Comparison of ENCODE assay signal across 30 mouse cellular contexts in the genomic region with DNA sequence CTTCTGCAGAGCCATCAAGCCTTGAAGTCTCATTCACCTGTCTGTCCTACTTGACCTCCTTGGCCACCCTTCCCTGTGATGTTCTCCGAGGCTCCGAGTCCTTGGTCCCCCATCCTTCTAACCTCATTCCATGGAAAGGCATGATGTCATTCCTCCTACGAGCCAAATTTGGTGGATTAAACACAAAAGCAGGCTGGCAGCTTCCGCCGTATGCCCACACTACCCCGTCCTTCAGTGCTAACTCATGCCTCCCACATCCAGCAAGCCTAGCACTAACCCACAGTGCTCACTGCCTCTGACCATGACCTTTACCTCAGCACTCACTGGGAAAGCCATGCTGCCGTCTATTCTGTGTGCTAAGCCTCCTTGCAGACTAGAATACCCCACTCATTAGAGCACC. TPM values are rescaled to one million over a fixed set of nuclear protein-coding genes. Genes with fewer than 3 reads are reported as not detected.
A peak's percentile ranks its signal among the peaks of the same experiment; 100 is the strongest.
DNase-seq lines count a peak whose midpoint lies in the region; ATAC-seq and TF ChIP-seq lines count a peak whose summit lies in the region.
"Had no signal": no experiment of that assay in that cellular context is flagged by ENCODE, and none has a peak within 500 bp of the region (broad histone marks: within the 10 kb centered on the region; RNA-seq: fewer than 3 reads in every experiment).

No protein-coding gene starts in this region.

- 0 out of 2 replicates have a peak, but pooled peaks have one; percentile 22 for ATAC-seq in forebrain, embryonic 13.5 days
- ATAC-seq in midbrain, embryonic 14.5 days (ENCODE audit: low FRiP score, low TSS enrichment): no peak
- ATAC-seq: forebrain, embryonic 16.5 days; midbrain, embryonic 15.5 days had no signal

- no peaks in the 10 kb centered on the region for H3K36me3 ChIP-seq in forebrain, embryonic 13.5 days (ENCODE audit: poor library complexity, severe bottlenecking)
- H3K36me3 ChIP-seq in forebrain, embryonic 10.5 days (replicated peaks): peaks cover 12% of the 10 kb centered on the region
- no peaks in the 10 kb centered on the region for H3K36me3 ChIP-seq in midbrain, embryonic 14.5 days (ENCODE audit: control insufficient read depth, insufficient read depth, low read length)
- H3K36me3 ChIP-seq: embryonic facial prominence, embryonic 13.5 days; heart, embryonic 13.5 days; hindbrain, embryonic 12.5 days; kidney, embryonic 15.5 days; liver, embryonic 15.5 days; lung, embryonic 15.5 days; midbrain, embryonic 15.5 days; neural tube, embryonic 12.5 days had no signal

- no peak overlapping the region for H3K9ac ChIP-seq in forebrain, embryonic 13.5 days
- no peak overlapping the region for H3K9ac ChIP-seq in midbrain, embryonic 14.5 days (replicated peaks; ENCODE audit: low read length)
- H3K9ac ChIP-seq: embryonic facial prominence, embryonic 13.5 days; heart, embryonic 13.5 days; hindbrain, embryonic 12.5 days; kidney, embryonic 15.5 days; liver, embryonic 15.5 days; lung, embryonic 15.5 days; midbrain, embryonic 15.5 days; neural tube, embryonic 12.5 days had no signal

- DNase-seq in forebrain, embryonic 10.5 days (ENCODE audit: extremely low spot score, low spot score): no peak
- no peak for DNase-seq in left cerebral cortex, adult 2 months (ENCODE audit: extremely low spot score in 1 of 2, low spot score in 2 of 2)
- DNase-seq in left cerebral cortex, postnatal 10 days (ENCODE audit: extremely low spot score in 1 of 2, low spot score in 2 of 2): no peak
- peak; percentile 57 for DNase-seq in adrenal gland, postnatal 14 days
- DNase-seq in brain, adult 2 months (ENCODE audit: low read depth, low spot score): peak; percentile 75
- DNase-seq in embryo, embryonic 9.5 days (ENCODE audit: extremely low spot score): no peak
- DNase-seq in midbrain, embryonic 14.5 days: no peak
- DNase-seq: cerebellum, adult 9-11 months; gastrocnemius, postnatal 25 days; heart, adult 2 months; heart, postnatal 14 days; kidney, adult 11 months; kidney, postnatal 4 days; layer of hippocampus, adult 9-11 months; liver; lung, postnatal 36 days; thymus, postnatal 25 days had no signal

- H3K9me3 ChIP-seq in forebrain, embryonic 13.5 days (replicated peaks): no peaks in the 10 kb centered on the region
- no peaks in the 10 kb centered on the region for H3K9me3 ChIP-seq in forebrain, embryonic 10.5 days
- H3K9me3 ChIP-seq in midbrain, embryonic 14.5 days (ENCODE audit: control insufficient read depth, low read length): no peaks in the 10 kb centered on the region
- H3K9me3 ChIP-seq: embryonic facial prominence, embryonic 13.5 days; heart, embryonic 13.5 days; hindbrain, embryonic 12.5 days; kidney, embryonic 15.5 days; liver, embryonic 15.5 days; lung, embryonic 15.5 days; megakaryocyte, embryonic 14.5 days; midbrain, embryonic 15.5 days; neural tube, embryonic 12.5 days had no signal

- no peak overlapping the region for H3K4me2 ChIP-seq in forebrain, embryonic 13.5 days
- H3K4me2 ChIP-seq in midbrain, embryonic 14.5 days (ENCODE audit: low read length): no peak overlapping the region
- H3K4me2 ChIP-seq: embryonic facial prominence, embryonic 13.5 days; heart, embryonic 13.5 days; hindbrain, embryonic 12.5 days; kidney, embryonic 15.5 days; liver, embryonic 15.5 days; lung, embryonic 15.5 days; midbrain, embryonic 15.5 days; neural tube, embryonic 12.5 days had no signal

- intact Hi-C loops in left cerebral cortex, adult 2 months (cut with DNase I): loop anchor here (2.0 kb wide), 1 partner anchor 53 kb away; no protein-coding TSS in a partner anchor
- intact Hi-C loops in left cerebral cortex, postnatal 10 days (cut with DNase I): no loop called here

- no peak overlapping the region for H3K4me3 ChIP-seq in forebrain, embryonic 13.5 days
- H3K4me3 ChIP-seq in forebrain, embryonic 10.5 days: no peak overlapping the region
- H3K4me3 ChIP-seq in left cerebral cortex, adult 2 months: no peak overlapping the region
- H3K4me3 ChIP-seq in midbrain, embryonic 14.5 days (replicated peaks; ENCODE audit: low read depth, low read length): no peak overlapping the region
- H3K4me3 ChIP-seq: embryonic facial prominence, embryonic 13.5 days; erythroblast, embryonic 14.5 days; heart, adult 2 months; heart, embryonic 13.5 days; hindbrain, embryonic 12.5 days; kidney, embryonic 15.5 days; liver, embryonic 15.5 days; lung, embryonic 15.5 days; megakaryocyte, embryonic 14.5 days; midbrain, embryonic 15.5 days; neural tube, embryonic 12.5 days had no signal

- 69% methylated on average over 7 of the region's 7 CpGs for WGBS in forebrain, embryonic 13.5 days
- WGBS in forebrain, embryonic 10.5 days: 91% methylated on average over 7 of the region's 7 CpGs
- WGBS in midbrain, embryonic 14.5 days: 84% methylated on average over 7 of the region's 7 CpGs

- H3K4me1 ChIP-seq in forebrain, embryonic 13.5 days: peaks cover 83% of the 10 kb centered on the region
- H3K4me1 ChIP-seq in forebrain, embryonic 10.5 days: peaks cover 59% of the 10 kb centered on the region
- peaks cover 13% of the 10 kb centered on the region for H3K4me1 ChIP-seq in midbrain, embryonic 14.5 days (ENCODE audit: control insufficient read depth, insufficient read depth, low read length)
- H3K4me1 ChIP-seq: kidney, embryonic 15.5 days; liver, embryonic 15.5 days; megakaryocyte, embryonic 14.5 days had no signal

- H3K27me3 ChIP-seq in forebrain, embryonic 13.5 days: no peaks in the 10 kb centered on the region
- H3K27me3 ChIP-seq in forebrain, embryonic 10.5 days (ENCODE audit: poor library complexity, severe bottlenecking): no peaks in the 10 kb centered on the region
- H3K27me3 ChIP-seq in midbrain, embryonic 14.5 days (ENCODE audit: control insufficient read depth, insufficient read depth, low read length): no peaks in the 10 kb centered on the region
- H3K27me3 ChIP-seq: embryonic facial prominence, embryonic 13.5 days; heart, embryonic 13.5 days; hindbrain, embryonic 12.5 days; kidney, embryonic 15.5 days; lung, embryonic 15.5 days; midbrain, embryonic 15.5 days; neural tube, embryonic 12.5 days had no signal

- no peak overlapping the region for H3K27ac ChIP-seq in forebrain, embryonic 13.5 days
- no peak overlapping the region for H3K27ac ChIP-seq in forebrain, embryonic 10.5 days
- peak overlapping the region; percentile 57; the same call in 1 of the 2 replicates for H3K27ac ChIP-seq in left cerebral cortex, adult 2 months
- H3K27ac ChIP-seq in midbrain, embryonic 14.5 days (replicated peaks; ENCODE audit: low read depth, low read length): no peak overlapping the region
- H3K27ac ChIP-seq: embryonic facial prominence, embryonic 13.5 days; heart, adult 2 months; heart, embryonic 13.5 days; hindbrain, embryonic 12.5 days; kidney, embryonic 15.5 days; liver, embryonic 15.5 days; lung, embryonic 15.5 days; midbrain, embryonic 15.5 days; neural tube, embryonic 12.5 days had no signal

- TF ChIP-seq CTCF in left cerebral cortex, adult 2 months (IDR thresholded peaks at IDR 0.05): no peak

RNA-seq across cellular contexts. Expression of gene Ptgfrn, which starts 8.0 kb away (rescaled TPM):
- polyA plus RNA-seq in forebrain, embryonic 13.5 days (2015; fragmentation: Nextera tagmentation; extraction: Ambion mirVana): 4.0 and 4.5 TPM in 2 replicates
- polyA plus RNA-seq in forebrain, embryonic 10.5 days (2016; fragmentation: Nextera tagmentation; extraction: Ambion mirVana): 3.2 and 3.3 TPM in 2 replicates
- total RNA-seq in left cerebral cortex, adult 2 months (2021): 10 to 100 TPM; 39.7 to 40.7 TPM
- total RNA-seq in left cerebral cortex, postnatal 10 days (2021): 10 to 100 TPM; 43.3 to 46.2 TPM
- 32.1 and 33.3 TPM in 2 replicates for total RNA-seq in adrenal gland, postnatal 14 days (2021)
- 4.0 and 4.2 TPM in 2 replicates for polyA plus RNA-seq in midbrain, embryonic 14.5 days (2014; fragmentation: Nextera tagmentation; extraction: Ambion mirVana)
- total RNA-seq: MEL had no signal
- polyA plus RNA-seq: erythroblast, embryonic 14.5 days had no signal

Comparison
In these comparisons a context has a peak if more than half of its experiments do, and no peak if none do; other contexts are left out.
1. DNase-seq: peak in adrenal gland, postnatal 14 days (single experiment) and brain, adult 2 months (single experiment); none in forebrain, embryonic 10.5 days (single experiment), left cerebral cortex, adult 2 months (0 of 2), left cerebral cortex, postnatal 10 days (0 of 2), embryo, embryonic 9.5 days (single experiment) and midbrain, embryonic 14.5 days (single experiment).